Mouse (Mus musculus): ENCODE data around the gene Rab11fip3.

GRCm38 (mm10) chr17:25956201-25956600, 113.2 kb downstream of the Rab11fip3 start:
- TF ChIP-seq GATA2 (IDR thresholded peaks at IDR 0.05; ENCODE audit: borderline replicate concordance, low read depth, low read length), result no peak
- TF ChIP-seq CTCF (IDR thresholded peaks at IDR 0.05; ENCODE audit: low read depth, low read length), result no peak
- no peak for TF ChIP-seq TAL1 (conservative IDR thresholded peaks at IDR 0.05; ENCODE audit: low read depth, low read length)
